Mouse (Mus musculus) cortical plate, adult 2 months (tissue): ENCODE measurements at regions not wholly inside any gene's neighbourhood (a gene's known extent, or its start where the extent isn't known, plus 50 kb on each side); places are given as distances from the start of the nearest gene placed in this dataset.

ENCODE experiments used
- CTCF ChIP-seq: fragments of 200-500 bp; IDR thresholded peaks from 2 replicates; pipeline ENCODE4 v1.5.1; 2011; ENCODE audit warnings: mild to moderate bottlenecking, control low read depth, low read length; ENCODE audit not compliant: insufficient read depth; ENCODE audit errors: extremely low read depth
- POLR2A ChIP-seq: fragments of 200-500 bp; IDR thresholded peaks from 2 replicates; pipeline ENCODE4 v1.6.1; 2011; ENCODE audit warnings: mild to moderate bottlenecking, low read length, control low read depth; ENCODE audit not compliant: insufficient read depth; ENCODE audit errors: extremely low read depth

GRCm38 (mm10) chr13:111014142-111014541 is 240.7 kb upstream of the Actbl2 start:
- TF ChIP-seq CTCF (no peak), POLR2A (no peak)
